Mouse (Mus musculus) liver, postnatal 0 days (tissue): ENCODE results near the gene Ptgis. TPM values are rescaled to one million over a fixed set of nuclear protein-coding genes. Genes with fewer than 3 reads are reported as not detected.

ENCODE experiments used
- ATAC-seq: fragments of 200-750 bp; cut with Nextera tagmentation; 2 replicates; pipeline ENCODE4 v1.8.0; 2017; ENCODE audit warnings: mild to moderate bottlenecking, moderate library complexity
- DNase-seq: peaks from one replicate; pipeline ENCODE4 v3.0.0-alpha.2; 2016
- H3K27ac ChIP-seq: fragments of 300-500 bp; sonication (generic); 2 replicates; pipeline ENCODE4 v1.5.1; 2014; ENCODE audit warnings: antibody characterized with exemption, moderate library complexity, mild to moderate bottlenecking, low read depth
- H3K27me3 ChIP-seq: fragments of 300-500 bp; sonication (generic); 2 replicates; pipeline ENCODE4 v1.6.1; 2014; ENCODE audit warnings: low read length, control low read depth, mixed read lengths; ENCODE audit not compliant: insufficient read depth
- H3K36me3 ChIP-seq: fragments of 300-500 bp; sonication (generic); replicated peaks from 2 replicates; pipeline ENCODE4 v1.6.1; 2014; ENCODE audit warnings: mild to moderate bottlenecking, control low read depth, low read length, moderate library complexity, mixed read lengths; ENCODE audit not compliant: insufficient read depth
- H3K4me1 ChIP-seq: fragments of 300-500 bp; sonication (generic); 2 replicates; pipeline ENCODE4 v1.6.1; 2014; ENCODE audit warnings: antibody characterized with exemption, mild to moderate bottlenecking, control low read depth; ENCODE audit not compliant: insufficient read depth
- H3K4me2 ChIP-seq: fragments of 300-500 bp; sonication (generic); 2 replicates; pipeline ENCODE4 v1.6.1; 2014; ENCODE audit warnings: low read depth, mild to moderate bottlenecking, low read length, moderate library complexity, mixed read lengths
- H3K4me3 ChIP-seq: fragments of 300-500 bp; sonication (generic); 2 replicates; pipeline ENCODE4 v1.5.1; 2014; ENCODE audit warnings: low read depth, low read length
- H3K9ac ChIP-seq: fragments of 300-500 bp; sonication (generic); replicated peaks from 2 replicates; pipeline ENCODE4 v1.6.1; 2014; ENCODE audit warnings: mild to moderate bottlenecking, moderate library complexity
- H3K9me3 ChIP-seq: fragments of 300-500 bp; sonication (generic); 2 replicates; pipeline ENCODE4 v1.6.1; 2016; ENCODE audit warnings: mild to moderate bottlenecking, control low read depth, low read length, mixed read lengths
- CTCF ChIP-seq: sonication (generic); IDR thresholded peaks from 2 replicates; pipeline ENCODE4 v1.5.1; 2016; ENCODE audit warnings: antibody characterized with exemption, low read depth
- EP300 ChIP-seq: IDR thresholded peaks from 2 replicates; pipeline ENCODE4 v1.6.1; 2016; ENCODE audit warnings: antibody characterized with exemption, low read depth, mild to moderate bottlenecking
- WGBS: fragments of 180-500 bp; shearing (Covaris S2); extraction: QIAGEN DNeasy Blood & Tissue Kit; methylation state at CpG from one replicate; pipeline ENCODE4 v1.1.7; 2014; ENCODE audit not compliant: insufficient replicate concordance; 5-methylcytosine and 5-hydroxymethylcytosine counted together
- polyA plus RNA-seq: library from polyadenylated mRNA; unstranded; fragments of >200 nt; fragmentation: Nextera tagmentation; extraction: Ambion mirVana; gene quantifications from 2 replicates; pipeline ENCODE4 v1.2.1, GENCODE M21; 2015

The Ptgis gene
- polyA plus RNA-seq, 1 experiment from 2014 or later, result 1.8 TPM

- Histone ChIP-seq H3K27me3 (0 out of 2 replicates have a peak, but pooled peaks cover 2% of the 10 kb centered on the region), H3K9me3 (no peaks in the 10 kb centered on the region), H3K4me3 (no peak overlapping the region), H3K27ac (no peak overlapping the region), H3K36me3 (no peaks in the 10 kb centered on the region), H3K9ac (no peak overlapping the region), H3K4me2 (no peak overlapping the region), H3K4me1 (no peaks in the 10 kb centered on the region)
- ATAC-seq, result no peak
- DNase-seq, result no peak
- WGBS, result 67% methylated on average over 13 of the region's 13 CpGs
- TF ChIP-seq EP300 (no peak), CTCF (no peak)
Observed at GRCm38 (mm10) chr2:167198660-167199427, 41.6 kb downstream of the Ptgis start.

DNA sequence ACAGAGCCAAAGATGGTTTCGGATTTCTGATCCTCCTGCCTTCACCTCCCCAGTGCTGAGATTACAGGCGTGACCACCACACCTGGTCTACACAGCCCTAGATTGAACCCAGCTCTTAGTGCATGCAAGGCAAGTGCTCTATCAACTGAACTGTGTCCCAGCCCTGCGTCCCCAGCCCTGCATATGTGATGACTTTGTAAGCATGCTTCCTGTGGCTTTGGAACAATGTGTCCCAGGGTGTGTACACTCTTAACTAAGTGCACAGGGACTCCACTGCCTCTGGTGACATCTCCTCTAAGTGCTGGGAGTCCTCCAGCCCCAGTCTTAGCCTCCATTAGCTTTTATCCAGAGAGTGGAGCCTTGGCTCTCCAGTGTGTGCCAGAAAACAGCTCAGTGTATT, 47.0 kb downstream of the Ptgis start:
- ATAC-seq (no peak), DNase-seq (no peak)
- TF ChIP-seq CTCF, result no peak
- TF ChIP-seq EP300, result no peak
- no peaks in the 10 kb centered on the region for H3K36me3 ChIP-seq
- no peak overlapping the region for H3K9ac ChIP-seq
- H3K9me3 ChIP-seq, result no peaks in the 10 kb centered on the region
- whole genome bisulfite sequencing, result 63% methylated on average over 3 of the region's 3 CpGs
- H3K27ac ChIP-seq, result no peak overlapping the region
- peaks cover 13% of the 10 kb centered on the region for H3K4me1 ChIP-seq
- H3K27me3 ChIP-seq, result peaks cover 33% of the 10 kb centered on the region
- no peak overlapping the region for H3K4me3 ChIP-seq
- no peak overlapping the region for H3K4me2 ChIP-seq

DNA sequence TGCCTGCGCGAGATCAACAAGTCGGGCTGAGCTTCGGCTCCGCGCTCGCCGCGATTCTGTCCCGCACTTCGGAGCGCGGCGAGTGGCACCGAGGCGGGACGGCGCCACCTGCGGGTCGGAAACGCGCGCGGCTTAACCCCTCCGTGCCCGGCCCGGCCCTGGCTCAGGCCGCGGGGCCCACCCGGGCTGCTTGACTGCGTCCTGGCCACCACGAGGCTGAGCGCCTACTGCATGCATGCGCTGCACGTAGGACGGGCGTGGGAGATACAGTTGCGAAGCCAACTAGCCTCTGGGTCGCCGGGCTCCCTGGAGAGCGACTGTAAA, 50.4 kb downstream of the Ptgis start, which contains the start of gene Kcnb1:
Gene Kcnb1 (minus strand): TSS at position 80 of the 324 bp plus-strand sequence.
- Histone ChIP-seq H3K9me3 (no peaks in the 10 kb centered on the region), H3K4me1 (peaks cover 14% of the 10 kb centered on the region), H3K36me3 (no peaks in the 10 kb centered on the region), H3K27ac (no peak within 1 kb of the TSS), H3K27me3 (peaks cover 45% of the 10 kb centered on the region), H3K4me3 (peak within 1 kb of the TSS; percentile 54), H3K4me2 (peak within 1 kb of the TSS; percentile 71), H3K9ac (no peak within 1 kb of the TSS)
- under 1% methylated on average over 39 of the region's 41 CpGs for WGBS
- DNase-seq, result peak; percentile 54
- peak; percentile 44 for ATAC-seq
- peak; percentile 53 for TF ChIP-seq CTCF
- TF ChIP-seq EP300, result no peak

DNA sequence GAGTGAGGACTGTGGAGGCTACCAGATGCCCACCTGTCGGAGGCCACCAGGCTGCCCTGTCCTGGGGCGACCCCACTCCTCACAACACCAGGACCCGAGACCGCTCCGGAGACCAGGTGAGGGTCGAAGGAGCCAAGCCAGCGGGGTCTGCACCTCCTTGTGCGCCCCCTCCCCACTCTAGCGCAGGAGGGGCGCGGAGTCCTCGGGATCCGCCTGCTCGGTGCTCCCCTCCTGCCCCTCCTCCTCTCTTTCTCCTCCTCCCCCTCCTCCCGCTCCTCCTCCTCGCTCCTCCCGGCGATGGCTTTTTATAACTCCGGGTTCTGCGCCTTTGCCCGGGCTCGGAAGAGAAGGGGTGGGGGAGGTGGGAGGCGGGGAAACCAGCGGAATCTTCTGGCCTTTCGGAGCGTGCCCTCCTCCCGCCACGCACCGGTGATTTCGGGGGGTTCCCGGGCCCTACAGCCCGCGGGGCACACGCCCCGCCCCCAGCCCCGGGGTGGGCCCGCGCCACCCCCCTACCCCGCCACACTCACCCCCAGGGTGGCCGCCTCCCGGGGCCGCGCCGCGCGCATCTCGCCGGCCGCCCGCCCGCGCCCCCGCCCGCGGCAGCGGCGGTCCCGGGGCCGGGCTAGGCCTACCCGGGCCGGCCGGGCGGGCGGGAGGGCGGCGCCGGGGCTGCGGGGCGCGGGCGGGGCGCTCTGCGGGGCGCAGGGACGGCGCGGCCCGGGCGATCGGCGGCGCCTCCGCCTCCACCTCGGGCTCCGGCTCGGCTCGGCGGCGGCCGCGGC, 50.9 kb downstream of the Ptgis start:
- H3K4me1 ChIP-seq, result peaks cover 14% of the 10 kb centered on the region
- H3K4me2 ChIP-seq, result peak overlapping the region; percentile 71
- no peaks in the 10 kb centered on the region for H3K36me3 ChIP-seq
- no peak for TF ChIP-seq CTCF
- no peak for TF ChIP-seq EP300
- H3K9me3 ChIP-seq, result no peaks in the 10 kb centered on the region
- no peak overlapping the region for H3K27ac ChIP-seq
- no peak for DNase-seq
- no peak overlapping the region for H3K9ac ChIP-seq
- ATAC-seq, result peak; percentile 23
- 2% methylated on average over 42 of the region's 91 CpGs for WGBS
- H3K27me3 ChIP-seq, result peaks cover 47% of the 10 kb centered on the region
- H3K4me3 ChIP-seq, result peak overlapping the region; percentile 54

GRCm38 (mm10) chr2:167188315-167189207, 51.8 kb downstream of the Ptgis start:
- ATAC-seq (peak; percentile 83), DNase-seq (peak; percentile 86)
- H3K36me3 ChIP-seq, result no peaks in the 10 kb centered on the region
- H3K27ac ChIP-seq, result no peak overlapping the region
- peaks cover 47% of the 10 kb centered on the region for H3K27me3 ChIP-seq
- H3K4me3 ChIP-seq, result peak overlapping the region; percentile 54
- H3K9ac ChIP-seq, result no peak overlapping the region
- WGBS, result 19% methylated on average over 56 of the region's 83 CpGs
- TF ChIP-seq CTCF (0 out of 2 replicates have a peak, but pooled peaks have one; percentile 34), EP300 (no peak)
- H3K4me1 ChIP-seq, result peaks cover 14% of the 10 kb centered on the region
- peak overlapping the region; percentile 71 for H3K4me2 ChIP-seq
- H3K9me3 ChIP-seq, result no peaks in the 10 kb centered on the region
